Mouse (Mus musculus) liver, adult (tissue): Measurements from ENCODE around the gene Pdzd7.

ENCODE experiments used
- GATA4 ChIP-seq: IDR thresholded peaks from 2 replicates; pipeline ENCODE4 v1.6.1; 2014; ENCODE audit warnings: mild to moderate bottlenecking, low read length; ENCODE audit not compliant: insufficient replicate concordance

The Pdzd7 gene

DNA sequence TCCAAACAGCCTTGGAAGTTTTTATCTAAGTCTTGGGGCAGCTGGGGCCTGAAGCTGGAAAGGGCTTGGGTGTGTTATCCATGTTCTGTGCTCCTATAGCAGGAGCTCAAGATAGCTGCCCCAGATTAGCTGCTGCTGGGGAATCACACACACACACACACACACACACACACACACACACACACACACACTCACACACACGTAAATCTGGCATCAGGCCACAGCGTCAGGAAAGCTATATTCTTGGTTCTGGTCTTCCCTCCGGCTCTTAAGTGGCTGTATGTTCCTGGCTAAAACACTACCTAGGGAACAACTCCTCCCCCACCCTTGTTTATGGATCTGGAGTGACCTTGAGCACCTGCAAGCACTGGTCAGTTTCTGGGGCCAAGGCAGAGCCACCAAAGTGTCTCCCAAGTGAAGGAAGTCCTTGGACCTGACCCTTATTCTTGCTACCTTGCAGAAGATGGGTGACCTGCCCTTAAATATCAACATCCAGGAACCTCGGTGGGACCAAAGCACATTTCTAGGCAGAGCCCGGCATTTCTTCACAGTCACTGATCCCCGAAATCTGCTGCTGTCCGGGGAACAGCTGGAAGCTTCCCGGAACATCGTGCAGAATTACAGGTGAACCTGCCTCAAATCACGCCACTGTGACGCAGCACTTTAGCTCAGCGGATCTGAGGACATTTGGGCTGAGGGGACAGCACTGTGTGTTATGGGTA, 3.3 kb upstream of the Pdzd7 start:
- no peak for TF ChIP-seq GATA4

DNA sequence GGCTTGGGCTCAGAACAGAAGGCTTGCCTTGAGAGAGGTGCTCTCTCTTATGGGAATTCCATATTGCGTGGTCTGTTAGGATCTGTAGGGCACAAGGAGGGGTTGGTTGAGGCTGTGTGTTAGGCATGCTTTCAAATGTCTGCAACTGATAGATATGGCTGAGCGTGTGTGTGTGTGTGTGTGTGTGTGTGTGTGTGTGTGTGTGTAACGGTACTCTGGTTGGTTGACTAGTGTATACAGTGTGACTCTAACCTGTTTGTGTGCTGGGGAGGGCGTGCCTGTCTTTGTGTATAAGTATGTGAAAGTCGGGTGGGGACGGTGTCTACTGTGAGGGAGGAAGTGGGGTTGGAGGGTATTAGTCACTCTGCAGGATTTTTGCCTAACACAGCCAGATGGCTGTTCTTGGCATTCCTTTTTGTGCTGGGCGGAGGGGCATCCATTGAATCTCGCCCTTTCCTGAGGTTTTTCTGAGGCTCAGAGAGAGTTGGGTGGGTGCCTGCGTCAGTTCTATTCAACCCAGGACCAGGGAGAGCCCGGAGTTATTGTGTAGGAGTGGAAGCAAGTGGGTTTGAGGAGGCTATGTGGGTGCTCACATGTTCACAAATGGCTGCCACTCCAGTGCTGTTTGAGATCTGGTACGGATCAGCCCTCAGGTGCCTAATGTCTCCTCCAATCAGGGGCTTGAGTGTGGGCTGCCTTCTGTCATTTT, 2.6 kb upstream of the Pdzd7 start:
- TF ChIP-seq GATA4 = no peak

- TF ChIP-seq GATA4 = no peak; the same call in 1 of the 2 replicates
These were observed 2.0 kb upstream of the Pdzd7 start, which contains the start of gene Sfxn3 for GRCm38 (mm10) chr19:45047417-45047934. Sfxn3 (plus strand) TSS chr19:45047503.

DNA sequence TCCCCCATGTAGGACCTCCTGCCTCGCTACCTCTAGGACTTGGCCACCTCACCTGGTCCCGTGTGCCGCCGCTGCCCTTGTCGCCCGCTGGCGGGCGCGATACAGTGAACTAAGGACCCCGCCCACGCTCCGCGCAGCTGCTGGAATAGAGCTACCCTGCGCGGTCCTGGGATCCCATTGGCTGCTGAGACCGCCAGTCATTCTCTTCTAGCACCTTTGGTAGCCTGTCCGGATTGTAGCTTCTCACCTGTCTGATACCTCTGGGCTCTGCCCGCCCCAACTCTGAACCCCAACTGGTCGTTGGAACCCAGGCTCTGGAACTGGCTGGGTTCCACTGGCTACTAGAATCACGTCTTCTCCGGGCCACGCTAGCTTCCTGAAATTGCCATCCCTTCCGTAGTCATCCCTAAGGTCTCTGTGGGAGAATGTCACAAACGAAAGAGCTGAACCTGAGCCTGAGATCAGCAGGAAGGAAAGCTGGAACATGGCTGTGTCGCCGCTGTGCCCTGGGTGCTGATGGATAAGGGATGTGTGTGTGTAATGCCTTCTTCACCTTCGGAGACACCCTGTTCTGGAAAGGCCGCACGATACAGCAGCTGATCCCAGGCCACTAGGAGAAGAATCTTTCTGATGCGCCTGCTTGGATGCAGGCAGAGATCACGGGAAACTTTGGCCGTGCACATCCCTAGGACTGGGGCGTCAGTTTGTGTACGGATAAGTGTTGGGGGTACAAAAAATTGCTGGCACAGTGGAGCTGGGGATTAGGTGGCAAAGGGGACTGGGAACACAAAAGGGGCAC, 1.2 kb upstream of the Pdzd7 start:
- no peak for TF ChIP-seq GATA4

DNA sequence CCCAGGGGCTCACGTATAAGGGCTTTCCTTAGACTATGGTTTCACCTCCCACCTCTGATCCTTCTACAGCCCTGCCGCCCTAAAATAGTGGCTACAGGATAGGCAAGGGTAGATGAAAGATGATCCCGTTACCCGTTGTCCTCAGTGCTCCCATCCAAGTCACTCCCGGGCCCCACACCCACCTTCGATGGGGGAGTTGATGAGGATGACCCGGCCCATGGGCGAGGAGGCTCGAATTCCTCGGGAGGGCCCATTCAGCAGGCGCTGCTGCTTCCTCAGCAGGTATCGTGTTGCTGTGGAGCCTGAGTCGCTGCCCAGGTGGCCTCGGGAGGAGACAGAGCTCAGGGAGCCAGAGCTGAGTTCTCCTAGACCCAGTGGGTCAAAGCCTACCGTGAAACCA, 281 bp downstream of the Pdzd7 start:
- no peak for TF ChIP-seq GATA4

- TF ChIP-seq GATA4 = no peak
These were observed 1.1 kb downstream of the Pdzd7 start for GRCm38 (mm10) chr19:45044389-45044927.

DNA sequence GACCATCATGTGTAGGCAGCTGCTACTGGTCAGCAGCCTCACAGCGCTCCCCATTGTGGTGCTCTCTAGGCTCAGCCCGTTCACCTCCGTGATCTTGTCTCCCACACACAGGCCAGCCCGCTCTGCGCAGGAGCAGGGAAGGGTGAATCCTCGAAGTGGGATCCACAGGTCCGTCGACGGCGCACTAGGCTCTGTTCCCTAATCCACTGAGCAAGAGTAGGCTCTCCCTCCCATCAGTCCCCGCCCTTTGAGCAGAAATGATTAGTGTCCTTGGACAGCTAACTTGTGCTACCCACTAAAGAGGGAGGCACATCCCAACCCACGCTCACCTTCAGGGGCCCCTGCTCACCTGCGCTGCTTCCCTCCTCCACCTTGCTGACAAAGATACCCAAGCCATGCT, 5.3 kb downstream of the Pdzd7 start:
- no peak for TF ChIP-seq GATA4

DNA sequence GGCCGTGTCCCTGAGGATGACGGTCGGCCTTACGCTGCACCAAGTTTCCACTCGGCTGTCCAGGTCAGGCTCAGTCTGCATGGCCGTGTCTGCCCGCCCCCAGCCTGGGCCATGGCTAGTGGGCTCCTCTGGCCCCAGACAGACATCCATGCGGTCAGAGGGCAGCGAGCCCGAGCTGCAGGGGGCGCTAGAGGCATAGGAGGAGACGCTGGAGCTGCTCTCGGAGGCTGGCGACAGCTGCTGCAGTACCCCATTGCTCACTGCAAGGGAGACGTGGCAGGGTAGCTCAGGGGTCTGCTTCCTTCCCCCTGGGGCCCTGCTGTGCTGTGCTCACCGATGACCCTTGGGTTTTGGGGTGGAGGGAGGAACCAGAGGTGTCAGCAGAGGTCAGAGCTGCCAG, 8.7 kb downstream of the Pdzd7 start:
- no peak for TF ChIP-seq GATA4

GRCm38 (mm10) chr19:45032570-45033332, 12.8 kb downstream of the Pdzd7 start:
- TF ChIP-seq GATA4 = no peak

DNA sequence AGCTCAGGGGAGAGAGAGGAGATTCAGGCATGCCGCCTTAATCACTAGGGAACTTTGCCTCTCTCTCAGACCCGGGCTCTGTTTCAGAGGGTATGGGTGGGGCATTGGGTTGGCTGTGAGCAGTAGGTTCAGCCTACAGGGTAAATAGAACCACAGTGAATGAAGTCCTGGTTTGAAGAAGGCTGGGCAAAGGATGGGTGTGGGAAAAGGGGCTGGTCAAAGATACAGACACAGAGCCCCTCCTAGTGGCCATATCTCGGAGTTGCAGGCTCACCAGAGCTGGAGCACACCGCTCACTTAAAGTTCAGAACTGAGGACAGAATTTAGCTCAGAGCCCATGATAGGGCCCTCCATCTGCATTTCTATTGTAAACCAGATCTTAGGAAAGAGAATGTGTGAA, 13.7 kb downstream of the Pdzd7 start:
- no peak for TF ChIP-seq GATA4

DNA sequence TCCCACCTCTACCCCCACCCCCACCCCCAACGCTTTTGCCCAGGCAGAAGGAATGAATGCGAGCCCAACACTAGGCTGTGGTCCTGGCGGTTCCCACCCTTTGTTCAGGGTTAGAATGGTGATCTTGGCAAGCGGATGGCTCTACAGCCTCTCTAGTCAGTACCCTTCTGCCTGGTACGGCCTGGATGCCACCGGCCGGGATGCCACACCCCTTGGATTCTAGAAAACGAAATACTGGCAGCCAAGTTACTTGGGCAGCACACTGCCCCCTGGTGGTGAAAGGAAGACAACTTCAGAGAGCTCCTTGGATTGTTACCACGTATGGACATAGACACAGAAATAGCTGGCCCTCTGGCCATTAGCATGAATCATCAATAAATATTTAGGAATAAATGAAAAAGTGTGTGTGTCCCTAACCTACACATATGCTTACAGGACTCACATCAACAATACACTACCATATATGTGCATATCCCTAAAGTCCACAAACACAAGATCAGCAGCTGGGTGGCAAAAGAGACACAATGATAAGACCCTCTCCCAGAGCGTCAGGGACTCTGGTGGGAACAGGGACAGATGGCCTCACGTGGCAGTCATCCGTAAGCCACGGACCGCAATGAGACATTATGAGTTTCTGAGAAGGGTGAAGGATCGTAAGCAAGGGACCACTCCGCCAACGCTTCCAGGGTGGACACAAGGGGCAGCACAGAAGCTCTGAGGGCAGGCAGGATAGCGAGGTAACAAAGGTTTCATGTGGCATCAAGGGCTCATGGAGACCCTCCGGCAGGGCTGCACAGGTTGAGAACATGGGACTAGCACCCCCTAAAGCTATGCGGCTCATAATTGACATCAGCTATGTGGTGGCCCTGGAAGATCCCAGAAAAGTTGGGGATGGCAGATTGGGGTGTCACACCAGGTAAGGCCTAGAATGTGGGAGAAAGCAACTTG, 14.5 kb downstream of the Pdzd7 start:
- no peak for TF ChIP-seq GATA4

DNA sequence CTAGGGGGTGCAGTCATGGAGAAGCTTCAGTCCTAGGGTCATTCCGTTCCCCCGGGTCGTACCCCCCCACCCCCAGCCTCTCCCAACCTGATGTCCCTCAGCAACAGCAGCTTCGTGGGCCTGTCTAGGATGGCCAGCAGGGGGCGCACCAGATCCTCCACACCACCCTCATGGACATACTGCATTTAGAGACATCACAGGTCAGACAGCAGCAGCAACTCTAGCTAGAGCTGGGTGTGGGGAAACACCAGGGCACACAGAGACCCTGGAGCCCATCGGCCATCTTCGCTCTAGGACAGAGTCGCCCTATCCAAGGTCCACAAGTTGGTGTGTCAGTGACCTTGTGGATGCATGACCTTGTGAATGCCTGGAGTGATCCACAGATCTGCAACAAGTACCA, 15.4 kb downstream of the Pdzd7 start:
- no peak for TF ChIP-seq GATA4

GRCm38 (mm10) chr19:45029571-45029970, 15.9 kb downstream of the Pdzd7 start:
- TF ChIP-seq GATA4 = no peak
